Mouse (Mus musculus): ENCODE measurements around the gene Gm20715.

- no peak for TF ChIP-seq POLR2A (IDR thresholded peaks at IDR 0.05; ENCODE audit: borderline replicate concordance, control insufficient read depth, low read depth, low read length)
- TF ChIP-seq CTCF (IDR thresholded peaks at IDR 0.05; ENCODE audit: control insufficient read depth, insufficient read depth, low read length) = no peak
These were observed 4.8 kb downstream of the Gm20715 start for GRCm38 (mm10) chr7:6414626-6415441.
